Mouse (Mus musculus) neutrophil, adult 5-6 weeks (primary cell): ENCODE results near the gene Aagab. TPM values are rescaled to one million over a fixed set of nuclear protein-coding genes. Genes with fewer than 3 reads are reported as not detected.

Experiments
- ATAC-seq: fragments of 151-379, 151-347 bp; 2 replicates; pipeline ENCODE4 v1.8.0; 2017; ENCODE audit warnings: mild to moderate bottlenecking, moderate TSS enrichment; ENCODE audit not compliant: insufficient number of reproducible peaks, poor library complexity, low FRiP score, severe bottlenecking; ENCODE audit errors: extremely low read depth
- total RNA-seq: library from RNA; stranded (forward); fragments of 200-1000 nt; gene quantifications from 2 replicates; pipeline ENCODE4 v1.2.3, GENCODE M21; 2017

Aagab gene
- total RNA-seq, 1 experiment from 2014 or later = 49.1 TPM

DNA sequence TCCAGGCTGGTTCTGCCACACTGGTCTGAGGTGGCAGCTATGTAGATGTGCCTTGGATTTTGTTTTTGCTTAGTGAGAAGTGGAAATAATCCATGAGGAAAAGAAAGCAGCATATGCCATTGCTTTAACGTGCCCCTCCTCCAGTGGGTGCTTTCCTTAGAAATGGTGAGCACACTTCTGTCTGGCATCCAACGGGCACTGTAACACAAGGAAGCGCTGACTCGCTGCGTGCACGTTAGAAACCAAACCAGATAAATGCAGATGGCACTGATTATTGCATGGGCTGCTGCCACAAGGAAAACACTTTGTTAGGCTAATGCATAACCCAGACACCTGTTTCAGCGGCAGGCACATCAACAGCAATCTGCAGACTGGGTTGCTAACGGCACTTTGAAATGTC is 6.8 kb upstream of the Aagab start:
- no peak for ATAC-seq

DNA sequence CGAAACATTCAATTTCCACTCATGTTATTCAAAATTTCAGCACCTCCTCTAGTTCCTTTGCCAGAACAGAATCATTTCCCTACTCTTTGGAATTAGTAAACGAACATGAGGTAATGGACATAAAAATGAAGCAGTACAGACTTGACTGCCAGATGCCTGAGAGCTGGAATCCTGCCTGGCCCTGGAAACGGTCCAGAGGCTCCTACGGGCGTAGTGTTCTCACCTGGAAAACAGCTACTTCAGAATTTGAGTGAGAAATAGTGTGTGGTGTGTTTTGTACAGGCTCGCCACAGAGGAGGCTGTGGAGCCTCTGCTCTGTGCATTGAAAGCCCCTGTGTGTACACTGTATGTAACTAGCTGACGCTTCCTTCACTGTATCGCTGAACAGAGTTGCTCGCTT is 5.8 kb upstream of the Aagab start:
- ATAC-seq = no peak

DNA sequence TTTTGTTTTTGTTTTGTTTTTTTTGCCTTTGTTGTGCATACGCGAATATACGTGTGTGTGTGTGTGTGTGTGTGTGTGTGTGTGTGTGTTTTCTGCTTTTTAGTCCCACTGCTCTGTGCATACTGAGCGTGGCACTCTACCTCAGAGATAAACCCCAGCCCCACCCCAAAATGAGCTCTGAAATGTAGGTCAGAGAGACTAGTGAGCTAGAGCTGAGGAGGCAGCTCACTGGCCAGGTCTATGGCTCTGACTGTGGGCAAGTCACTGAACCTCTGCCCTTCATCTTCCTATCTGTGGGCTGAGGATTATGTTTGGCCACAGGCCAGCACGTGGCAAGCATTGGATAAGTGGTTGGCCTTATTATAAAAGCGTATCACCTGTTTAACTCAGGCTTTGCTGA is 1.4 kb downstream of the Aagab start:
- no peak for ATAC-seq

DNA sequence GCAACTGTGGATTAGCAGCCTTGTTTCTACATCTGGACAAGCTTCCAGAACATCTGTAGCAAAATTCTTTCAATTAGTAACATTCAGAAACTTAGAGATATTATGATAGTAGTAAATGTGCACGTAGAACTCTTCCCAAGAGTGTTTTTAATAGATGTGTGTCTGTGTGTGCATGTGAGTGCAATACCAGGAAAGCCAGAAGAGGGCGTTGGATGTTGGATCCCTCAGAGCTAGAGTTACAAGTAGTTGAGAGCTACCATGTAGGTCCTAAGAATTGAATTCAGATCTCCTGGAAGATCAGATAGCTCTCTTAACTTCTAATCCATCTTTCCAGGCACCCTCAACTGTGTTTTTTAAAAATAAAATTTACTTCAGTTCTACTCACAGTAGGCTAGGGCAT is 4.1 kb downstream of the Aagab start:
- ATAC-seq = no peak

DNA sequence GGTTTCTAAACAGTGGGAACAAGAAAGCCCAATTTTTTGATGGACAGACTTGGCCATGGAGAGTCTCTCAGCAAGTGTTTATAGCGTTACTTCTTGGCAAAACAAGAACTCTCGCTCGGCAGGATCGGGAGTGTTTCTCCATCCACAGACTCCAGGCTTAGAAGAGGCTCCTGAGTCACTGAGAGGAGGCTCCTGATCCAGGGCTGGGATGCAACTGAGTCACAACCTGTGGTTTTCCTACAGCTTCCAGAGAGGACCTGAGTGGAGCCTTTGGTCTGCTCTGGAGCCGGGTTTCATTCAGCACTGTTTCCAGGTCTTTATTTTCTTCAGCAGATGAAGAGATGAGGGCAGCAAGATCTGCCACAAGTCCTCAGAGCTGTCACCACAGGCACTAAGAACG is 5.5 kb downstream of the Aagab start:
- ATAC-seq = no peak

DNA sequence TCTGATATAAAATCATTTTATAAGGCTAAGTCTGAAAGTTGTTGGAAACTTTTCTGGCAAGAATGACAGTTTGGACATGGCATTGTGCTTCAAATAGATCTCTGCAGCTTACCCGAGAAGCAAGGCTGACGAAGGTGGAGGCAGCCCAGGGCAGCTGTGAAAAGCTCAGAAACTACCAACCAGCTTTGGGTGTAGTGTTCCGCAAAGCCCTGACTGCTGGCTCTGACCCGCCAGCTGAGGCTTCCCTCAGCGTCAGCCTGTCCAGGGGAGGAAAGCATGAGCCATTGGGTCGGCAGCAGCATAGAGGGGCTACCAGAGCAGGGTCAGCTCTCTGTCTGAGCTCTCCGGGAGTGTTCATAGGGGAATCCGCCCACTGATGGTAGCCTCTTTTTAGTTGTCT is 6.8 kb downstream of the Aagab start:
- ATAC-seq = no peak

DNA sequence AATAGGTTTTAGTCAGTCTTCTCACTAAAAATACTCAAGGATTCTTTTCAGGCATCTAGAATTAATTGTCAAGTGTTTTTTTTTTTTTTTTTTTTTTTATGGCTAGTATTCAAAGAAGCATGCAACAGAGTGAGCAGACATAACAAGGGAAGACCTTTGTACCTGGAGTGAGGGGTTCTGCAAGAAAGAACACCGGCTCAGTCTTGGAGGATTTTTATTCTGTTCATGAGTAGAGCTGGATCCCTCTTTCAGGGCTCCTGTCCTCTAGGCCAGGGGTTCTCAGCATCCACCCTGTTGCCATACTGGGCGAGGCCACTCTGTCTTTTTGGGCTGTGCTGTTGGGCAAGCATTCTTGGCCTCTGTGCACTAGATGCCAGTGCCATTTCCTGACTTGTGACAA is 7.3 kb downstream of the Aagab start:
- ATAC-seq = no peak

DNA sequence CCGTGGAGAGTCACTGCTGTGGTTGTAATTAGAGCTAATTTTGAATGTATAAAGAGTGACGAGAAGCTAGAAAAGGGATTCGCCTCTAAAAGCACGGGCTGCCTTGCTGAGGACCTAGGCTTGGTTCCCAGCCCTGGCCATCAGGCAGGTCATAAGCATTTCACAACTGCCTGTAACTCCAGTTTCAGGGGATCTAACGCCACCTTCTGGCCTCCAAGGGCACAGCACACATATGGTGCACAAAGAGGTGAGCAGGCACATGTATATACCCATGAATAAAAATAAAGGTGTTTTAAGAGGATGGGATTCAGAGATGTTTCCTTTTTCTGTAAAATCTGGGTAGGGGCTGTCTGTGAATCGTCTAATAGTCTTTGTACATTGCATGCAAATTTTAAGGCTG is 7.8 kb downstream of the Aagab start:
- ATAC-seq = no peak

DNA sequence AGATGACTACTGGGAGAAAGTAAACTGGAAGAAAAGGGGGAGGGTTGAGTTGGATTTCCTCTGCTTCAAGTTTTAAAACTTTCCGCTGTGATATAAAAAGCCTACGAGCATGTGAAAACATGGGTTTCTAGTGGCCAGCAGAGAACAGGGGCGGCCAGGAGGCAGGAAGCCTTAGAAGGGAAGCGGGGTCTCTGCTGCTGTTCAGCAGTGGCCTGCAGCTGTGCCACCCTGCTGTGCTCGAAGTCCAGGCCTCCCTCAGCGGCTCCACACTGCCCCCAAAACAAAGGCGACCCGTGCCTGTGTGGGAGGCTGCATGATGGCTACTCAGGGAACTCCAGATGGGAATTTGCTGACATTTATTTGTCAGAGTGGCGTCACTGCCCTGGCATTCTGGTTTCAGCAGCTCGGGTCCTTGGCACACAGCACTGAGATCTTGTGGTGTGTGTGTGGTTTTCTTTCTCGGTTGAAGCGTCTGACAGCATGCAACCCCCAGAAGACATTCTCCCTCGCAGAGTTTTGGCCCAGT is 8.4 kb downstream of the Aagab start:
- no peak for ATAC-seq

DNA sequence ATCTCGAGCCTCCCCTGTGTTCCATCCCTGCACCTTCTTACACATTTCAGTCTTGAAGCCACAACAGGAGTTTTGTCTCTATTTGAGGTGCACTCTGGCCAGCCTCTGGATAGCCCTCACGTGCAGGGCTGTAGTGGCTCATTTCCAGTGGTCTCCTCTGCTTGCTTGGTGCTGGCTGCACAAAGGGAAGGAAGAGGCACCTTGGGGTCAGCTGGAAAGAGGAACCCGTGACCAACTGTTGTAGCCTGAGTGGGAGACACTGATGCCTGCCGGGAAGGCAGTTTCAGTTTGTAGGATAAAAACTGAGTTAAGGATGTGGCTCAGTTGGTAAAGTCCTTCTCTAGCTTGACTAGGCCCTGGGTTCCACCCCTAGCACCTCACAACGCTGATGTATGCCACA is 9.5 kb downstream of the Aagab start:
- 0 out of 2 replicates have a peak, but pooled peaks have one; percentile 16 for ATAC-seq

DNA sequence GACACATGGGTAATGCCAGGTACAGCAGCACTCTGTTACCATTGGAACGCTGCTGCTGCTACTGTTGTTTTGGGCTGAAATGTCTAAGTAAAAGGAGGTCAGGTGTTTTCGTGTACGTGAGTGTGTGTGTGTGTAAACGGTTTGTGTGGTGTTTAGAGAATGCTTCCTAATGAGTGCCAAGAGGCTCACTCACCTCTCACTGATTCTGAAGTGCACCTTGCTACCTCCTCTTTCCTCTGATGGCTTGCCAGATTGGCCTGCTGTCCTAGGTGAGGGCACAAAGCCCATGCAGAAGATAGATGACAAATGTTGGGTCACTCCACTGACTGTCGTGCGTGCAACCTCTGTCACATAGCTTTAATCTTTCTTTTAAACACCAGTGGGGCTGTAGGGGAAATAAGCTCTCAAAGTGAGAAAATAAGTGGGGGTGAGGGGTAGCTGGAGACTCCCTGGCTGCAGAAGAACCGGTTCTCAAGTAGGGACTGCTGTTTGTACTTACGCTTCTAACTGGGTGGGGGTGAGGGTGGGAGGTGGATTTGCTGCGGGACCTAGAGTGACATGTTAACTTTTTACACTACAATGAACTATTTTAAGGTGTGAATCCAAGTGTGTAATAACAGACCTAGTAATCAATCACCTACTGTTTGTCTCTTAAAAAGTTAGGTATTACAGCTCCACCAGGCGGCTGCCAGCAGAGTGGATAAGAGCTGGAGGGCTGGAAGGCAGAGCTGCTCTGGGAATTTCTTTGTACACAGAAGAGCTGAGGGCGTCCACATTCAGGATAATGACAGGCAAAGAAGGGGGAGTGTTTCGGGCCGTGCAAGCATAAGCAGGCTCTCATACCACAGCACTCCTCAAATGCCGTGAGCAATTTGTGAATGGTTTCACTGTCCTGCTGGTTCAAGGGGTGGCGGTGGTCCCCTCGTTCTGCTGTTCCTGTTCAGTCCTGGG is 10.4 kb downstream of the Aagab start:
- no peak for ATAC-seq

DNA sequence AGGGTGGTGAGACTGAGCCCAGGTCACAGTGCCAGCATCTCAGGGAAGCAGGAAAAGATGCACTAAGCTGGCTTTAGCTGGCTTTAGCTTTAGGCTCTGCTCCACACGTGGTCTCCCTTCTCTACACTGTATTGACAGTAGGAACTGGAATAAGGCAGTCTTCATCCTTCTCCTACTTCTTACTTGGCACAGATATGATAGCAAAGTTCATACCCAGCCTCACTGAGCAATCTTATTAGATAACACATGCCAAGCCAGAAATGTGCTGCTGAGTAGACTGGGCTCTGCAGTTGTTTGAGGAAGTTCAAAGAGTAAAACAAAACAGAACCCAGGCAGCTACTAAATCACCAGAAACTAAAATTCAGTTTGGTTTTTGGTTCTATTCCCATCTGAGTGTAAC is 11.1 kb downstream of the Aagab start:
- no peak for ATAC-seq

DNA sequence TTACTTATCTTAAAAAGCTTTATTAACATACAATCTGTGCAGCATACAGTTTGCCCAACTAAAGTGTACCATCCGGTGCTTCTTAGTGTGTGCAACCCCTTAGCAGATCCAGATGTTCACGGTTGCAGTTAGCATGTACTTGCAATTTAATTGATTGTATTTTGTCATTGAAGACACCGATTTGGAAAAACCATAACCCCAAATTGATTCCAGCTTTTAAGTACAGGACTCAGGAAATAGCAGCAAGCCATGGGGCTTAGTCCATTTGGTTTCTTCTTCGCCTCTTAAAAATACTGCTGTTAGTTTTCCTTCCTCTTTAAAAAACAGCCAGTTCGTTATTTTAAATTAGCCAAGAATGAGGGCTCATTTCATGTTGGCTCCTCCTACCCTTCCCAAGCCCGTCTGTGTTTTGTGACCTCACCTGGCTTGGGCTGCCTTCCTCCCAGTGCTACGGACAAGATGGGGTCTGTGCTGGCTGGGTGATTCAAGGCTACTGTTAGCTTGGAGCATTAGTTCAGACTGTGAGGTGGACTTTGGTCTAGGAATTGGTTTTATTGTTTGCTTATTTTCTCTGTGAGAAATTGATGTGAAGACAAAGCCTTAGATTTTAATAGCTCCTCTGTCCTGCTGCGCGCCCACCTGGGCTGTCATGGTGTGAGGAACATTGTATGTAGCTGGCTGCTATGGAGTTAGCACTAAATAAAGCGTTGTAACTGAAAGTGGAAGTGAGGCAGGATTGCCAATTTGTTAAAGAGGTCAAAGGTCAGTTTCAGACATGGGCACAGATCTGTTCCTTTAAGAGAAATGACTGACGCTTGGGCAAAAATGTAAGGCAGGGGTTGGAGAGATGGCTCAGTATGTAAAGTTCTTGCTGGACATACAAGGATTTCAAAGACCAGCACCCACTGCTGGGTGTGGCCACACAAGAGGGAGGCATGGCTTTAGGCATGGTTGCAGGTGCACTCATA is 11.8 kb downstream of the Aagab start:
- peak; percentile 14; the same call in 1 of the 2 replicates for ATAC-seq

DNA sequence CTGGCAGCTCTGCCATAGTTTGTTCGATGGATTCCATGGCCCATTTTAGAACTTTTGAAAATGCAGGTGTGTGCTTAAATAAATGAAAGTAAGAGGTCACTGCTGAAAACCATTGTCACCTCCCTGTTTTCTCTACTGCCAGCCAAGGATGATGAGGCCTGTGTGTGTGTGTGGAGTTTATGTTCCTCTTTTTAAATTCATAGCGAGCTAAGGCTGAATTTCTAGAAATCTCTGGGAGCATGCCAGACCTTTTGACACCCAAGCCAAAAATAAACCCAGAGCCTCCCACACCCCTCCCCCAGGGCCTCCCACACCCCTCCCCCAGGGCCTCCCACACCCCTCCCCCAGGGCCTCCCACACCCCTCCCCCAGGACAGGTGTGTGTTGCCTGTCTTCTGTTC is 15.5 kb downstream of the Aagab start:
- ATAC-seq = no peak

DNA sequence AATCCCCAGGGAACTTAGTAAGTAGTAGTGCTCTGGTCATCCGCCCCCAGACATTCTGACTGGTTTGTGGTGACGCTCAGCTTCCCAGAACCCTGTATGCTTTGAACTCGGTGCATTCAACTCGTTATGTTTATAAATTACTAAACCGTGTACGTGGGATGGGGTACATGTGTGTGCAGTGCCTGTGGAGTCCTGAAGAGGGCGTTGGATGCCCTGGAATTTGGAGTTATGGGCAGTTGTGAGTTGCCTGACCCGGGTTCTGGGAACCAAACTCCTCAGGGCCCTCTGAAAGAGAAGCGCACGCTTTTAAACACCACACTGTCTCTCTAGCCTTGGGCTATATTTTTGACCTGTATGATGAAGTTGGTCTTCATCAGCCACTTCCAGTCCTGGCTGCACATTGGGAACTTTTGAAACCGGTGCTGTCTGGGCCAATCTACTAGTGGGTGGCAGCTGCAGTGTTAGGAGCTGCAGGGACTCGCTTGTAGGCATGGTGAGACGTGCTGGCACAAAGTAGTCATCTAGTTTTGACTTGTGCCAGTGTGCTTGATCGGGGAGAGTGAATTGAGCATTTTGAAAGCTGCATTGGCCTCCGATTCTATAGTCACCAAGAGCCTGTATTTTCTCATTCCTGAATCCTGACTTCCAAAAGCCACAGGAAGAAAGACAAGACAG is 21.6 kb downstream of the Aagab start:
- no peak for ATAC-seq

DNA sequence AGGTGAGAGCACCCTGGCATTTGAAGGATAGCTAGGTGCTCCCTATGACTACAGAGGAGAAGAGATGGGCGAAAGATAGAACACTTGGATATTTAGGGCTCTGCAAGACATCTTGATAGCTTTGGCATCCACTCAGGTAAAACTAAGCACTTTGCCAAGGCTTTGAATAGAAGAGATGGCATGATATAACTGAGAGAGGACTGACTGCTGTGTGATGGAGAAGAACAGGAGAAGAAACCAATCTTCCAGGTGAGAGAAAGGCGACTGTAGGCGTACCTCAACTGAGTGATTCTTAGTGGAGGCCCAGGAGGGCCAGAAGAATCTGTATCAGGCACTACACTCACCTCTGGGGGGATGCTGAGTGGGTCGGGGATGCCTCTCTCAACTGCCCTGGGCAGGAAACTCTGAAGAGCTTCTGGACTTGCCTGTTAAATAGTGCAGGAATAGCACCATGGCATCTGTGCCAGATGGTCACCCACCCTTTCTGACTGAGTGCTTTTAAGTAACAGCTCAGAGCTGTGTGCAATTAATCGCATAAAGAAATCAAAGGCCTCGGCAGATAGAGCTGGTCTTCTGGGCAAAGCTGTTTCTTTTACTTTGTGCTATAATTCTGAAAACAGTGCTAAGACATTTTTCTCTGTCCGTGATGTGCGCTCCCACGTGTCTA is 22.8 kb downstream of the Aagab start:
- no peak for ATAC-seq

DNA sequence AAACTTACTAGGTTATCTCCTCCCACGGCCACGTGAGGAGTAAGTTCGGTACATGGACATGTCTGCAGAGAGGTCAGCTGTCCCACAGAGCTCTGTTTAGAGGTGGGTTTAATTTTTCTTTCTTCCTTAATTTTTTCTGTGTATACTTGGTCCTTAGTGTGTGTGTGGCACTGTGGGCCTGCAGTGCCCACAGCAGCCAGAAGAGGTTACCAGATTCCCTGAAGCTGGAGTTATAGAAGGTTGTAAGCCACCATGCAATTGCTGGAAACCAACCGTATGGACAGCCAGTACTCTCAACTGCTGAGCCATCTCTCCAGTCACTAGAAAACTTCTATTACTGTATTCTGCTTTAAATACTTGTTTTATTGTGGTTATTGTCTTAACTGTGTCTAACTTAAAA is 29.6 kb downstream of the Aagab start:
- no peak for ATAC-seq

DNA sequence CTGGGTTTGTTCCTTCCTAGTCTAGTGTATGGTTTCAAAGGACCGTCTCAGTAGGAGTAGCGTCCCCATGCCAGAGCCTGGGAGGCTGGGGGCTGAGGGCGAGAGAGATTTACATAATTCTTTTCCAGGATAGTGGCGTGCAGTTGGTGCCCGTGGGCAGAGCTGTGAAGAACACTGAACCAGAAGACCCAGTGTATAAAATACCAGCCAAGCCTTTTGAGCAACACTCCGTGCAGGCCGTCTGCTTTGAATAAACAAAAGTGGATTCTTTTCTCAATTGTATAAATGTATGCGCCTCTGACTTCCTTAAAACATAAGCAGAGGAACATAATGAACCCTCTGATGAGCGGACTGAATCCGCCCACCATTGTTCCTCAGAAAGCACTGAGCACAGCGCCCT is 30.5 kb downstream of the Aagab start:
- ATAC-seq = no peak

DNA sequence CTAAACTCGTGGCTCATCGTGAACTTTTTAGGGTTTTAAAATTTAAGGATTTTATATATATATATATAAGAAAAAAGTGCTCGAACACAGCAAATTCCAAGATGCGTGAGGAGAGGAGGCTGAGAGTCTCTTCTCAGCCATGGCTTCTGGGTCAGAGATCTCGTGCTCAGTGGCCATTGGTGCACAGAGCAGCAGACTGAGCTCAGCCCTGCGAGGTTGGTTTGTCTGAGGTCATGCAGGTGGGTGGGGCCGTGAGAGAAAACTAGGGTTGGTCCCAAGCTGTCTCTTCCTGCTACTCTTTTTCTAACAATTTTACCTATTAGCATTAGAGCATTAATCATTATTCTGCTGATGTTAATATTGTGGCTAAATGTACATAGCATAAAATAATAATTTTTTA is 30.9 kb downstream of the Aagab start:
- ATAC-seq = no peak
